Mouse (Mus musculus): ENCODE measurements around the gene Cacna2d4. TPM values are rescaled to one million over a fixed set of nuclear protein-coding genes. Genes with fewer than 3 reads are reported as not detected.

The Cacna2d4 gene
- polyA plus RNA-seq, 2 experiments = 0.01 TPM; not detected in 1

DNA sequence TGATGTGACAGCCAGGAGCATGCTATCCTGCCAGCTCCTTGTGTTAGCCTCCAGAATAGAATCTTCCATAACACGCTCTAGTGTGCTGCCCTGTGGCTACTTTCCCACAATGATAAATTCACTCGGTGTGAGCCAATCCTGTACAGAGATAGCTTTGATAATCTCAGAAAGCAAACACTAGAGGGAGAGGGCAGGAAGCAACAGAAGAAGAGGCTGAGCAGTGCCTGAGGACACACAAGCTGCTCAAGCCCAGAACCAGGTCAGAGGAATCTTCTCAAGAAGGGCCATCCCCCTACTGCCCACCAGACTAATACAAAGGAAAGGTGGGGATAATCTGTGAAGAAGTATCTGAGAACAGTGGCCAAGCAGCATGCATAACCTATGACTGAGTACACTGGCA, 131.1 kb downstream of the Cacna2d4 start:
- ATAC-seq (ENCODE audit: insufficient read depth) (no peak), DNase-seq (ENCODE audit: low read depth in 3 of 3, low spot score in 3 of 3) (no peak)
- Histone ChIP-seq H3K4me1 (replicated peaks; ENCODE audit: control insufficient read depth in 2 of 2, insufficient read depth in 2 of 2, low read length in 1 of 2) (peaks cover 2 to 9% of the 10 kb centered on the region in 2 experiments; a peak in 3 of 4 replicates), H3K4me3 (ENCODE audit: insufficient read depth in 1 of 2, low read depth in 2 of 2, low read length in 2 of 2) (no peak overlapping the region), H3K27me3 (ENCODE audit: control insufficient read depth, insufficient read depth, low read length) (no peaks in the 10 kb centered on the region), H3K9ac (replicated peaks) (no peak overlapping the region), H3K9me3 (ENCODE audit: control insufficient read depth, low read length) (no peaks in the 10 kb centered on the region), H3K36me3 (replicated peaks; ENCODE audit: control insufficient read depth, insufficient read depth, low read depth) (peaks cover 37% of the 10 kb centered on the region), H3K4me2 (ENCODE audit: low read depth) (no peak overlapping the region), H3K27ac (no peak overlapping the region)
- 49% methylated on average over 2 of the region's 2 CpGs for WGBS (ENCODE audit: insufficient replicate concordance)
- TF ChIP-seq EP300 (IDR thresholded peaks at IDR 0.05; ENCODE audit: low read depth) = no peak
- TF ChIP-seq CTCF (IDR thresholded peaks at IDR 0.05; ENCODE audit: low read depth) = no peak

DNA sequence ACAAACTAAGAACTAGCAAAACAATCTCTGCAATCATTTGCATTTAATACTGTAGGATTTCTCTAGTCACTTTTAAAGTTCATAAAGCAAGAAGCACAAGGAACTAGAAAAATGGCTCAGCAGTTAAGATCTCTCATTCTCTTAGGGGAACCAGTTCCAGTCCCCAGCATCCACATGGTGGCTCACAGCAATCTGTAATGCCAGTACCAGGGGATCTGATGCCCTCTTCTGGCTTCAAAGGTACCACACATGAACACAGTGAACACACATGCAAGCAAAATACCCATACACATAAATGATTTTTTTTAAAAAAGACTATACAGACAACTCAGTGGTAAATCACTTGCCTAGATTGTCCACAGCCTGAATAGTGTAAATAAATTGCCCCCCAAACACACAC, 135.3 kb downstream of the Cacna2d4 start:
- Histone ChIP-seq H3K4me3 (ENCODE audit: insufficient read depth in 1 of 2, low read depth in 2 of 2, low read length in 2 of 2) (no peak overlapping the region), H3K9ac (replicated peaks) (no peak overlapping the region), H3K36me3 (replicated peaks; ENCODE audit: control insufficient read depth, insufficient read depth, low read depth) (peaks cover 10% of the 10 kb centered on the region), H3K9me3 (ENCODE audit: control insufficient read depth, low read length) (no peaks in the 10 kb centered on the region), H3K27me3 (ENCODE audit: control insufficient read depth, insufficient read depth, low read length) (no peaks in the 10 kb centered on the region), H3K4me1 (replicated peaks; ENCODE audit: control insufficient read depth in 2 of 2, insufficient read depth in 2 of 2, low read length in 1 of 2) (peaks cover 14 to 25% of the 10 kb centered on the region in 2 experiments), H3K4me2 (ENCODE audit: low read depth) (no peak overlapping the region), H3K27ac (no peak overlapping the region)
- ATAC-seq (ENCODE audit: insufficient read depth) (no peak), DNase-seq (ENCODE audit: low read depth in 3 of 3, low spot score in 3 of 3) (no peak)
- peak; percentile 20; the same call in 1 of the 2 replicates for TF ChIP-seq CTCF (IDR thresholded peaks at IDR 0.05; ENCODE audit: low read depth)
- TF ChIP-seq EP300 (IDR thresholded peaks at IDR 0.05; ENCODE audit: low read depth) = no peak

DNA sequence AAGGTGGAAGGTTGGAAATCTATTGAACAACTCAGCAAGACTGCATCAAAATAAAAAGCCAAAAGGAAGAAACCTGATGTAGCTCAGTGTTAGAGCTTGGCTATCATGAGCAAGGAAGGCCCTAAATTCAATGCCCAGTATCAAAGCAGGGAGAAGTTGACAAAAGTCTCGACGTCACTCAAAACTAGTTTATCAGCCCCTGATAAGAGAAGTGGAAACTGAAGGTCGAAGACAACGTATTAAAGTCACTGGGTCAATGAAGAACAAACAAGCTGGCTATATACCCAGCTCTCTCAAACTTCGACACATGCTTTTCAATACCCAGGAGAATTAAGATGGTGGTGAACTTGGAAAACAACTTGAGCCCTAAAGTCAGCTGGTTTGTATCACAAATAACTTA, 135.9 kb downstream of the Cacna2d4 start:
- Histone ChIP-seq H3K9me3 (ENCODE audit: control insufficient read depth, low read length) (no peaks in the 10 kb centered on the region), H3K9ac (replicated peaks) (no peak overlapping the region), H3K4me1 (replicated peaks; ENCODE audit: control insufficient read depth in 2 of 2, insufficient read depth in 2 of 2, low read length in 1 of 2) (peaks cover 16 to 30% of the 10 kb centered on the region in 2 experiments), H3K4me2 (ENCODE audit: low read depth) (no peak overlapping the region), H3K36me3 (replicated peaks; ENCODE audit: control insufficient read depth, insufficient read depth, low read depth) (peaks cover 10% of the 10 kb centered on the region), H3K4me3 (ENCODE audit: insufficient read depth in 1 of 2, low read depth in 2 of 2, low read length in 2 of 2) (no peak overlapping the region), H3K27me3 (ENCODE audit: control insufficient read depth, insufficient read depth, low read length) (no peaks in the 10 kb centered on the region), H3K27ac (no peak overlapping the region)
- DNase-seq (ENCODE audit: low read depth in 3 of 3, low spot score in 3 of 3) = no peak
- 19% methylated on average over 5 of the region's 5 CpGs for WGBS (ENCODE audit: insufficient replicate concordance)
- no peak for ATAC-seq (ENCODE audit: insufficient read depth)
- no peak for TF ChIP-seq EP300 (IDR thresholded peaks at IDR 0.05; ENCODE audit: low read depth)
- no peak for TF ChIP-seq CTCF (IDR thresholded peaks at IDR 0.05; ENCODE audit: low read depth)

DNA sequence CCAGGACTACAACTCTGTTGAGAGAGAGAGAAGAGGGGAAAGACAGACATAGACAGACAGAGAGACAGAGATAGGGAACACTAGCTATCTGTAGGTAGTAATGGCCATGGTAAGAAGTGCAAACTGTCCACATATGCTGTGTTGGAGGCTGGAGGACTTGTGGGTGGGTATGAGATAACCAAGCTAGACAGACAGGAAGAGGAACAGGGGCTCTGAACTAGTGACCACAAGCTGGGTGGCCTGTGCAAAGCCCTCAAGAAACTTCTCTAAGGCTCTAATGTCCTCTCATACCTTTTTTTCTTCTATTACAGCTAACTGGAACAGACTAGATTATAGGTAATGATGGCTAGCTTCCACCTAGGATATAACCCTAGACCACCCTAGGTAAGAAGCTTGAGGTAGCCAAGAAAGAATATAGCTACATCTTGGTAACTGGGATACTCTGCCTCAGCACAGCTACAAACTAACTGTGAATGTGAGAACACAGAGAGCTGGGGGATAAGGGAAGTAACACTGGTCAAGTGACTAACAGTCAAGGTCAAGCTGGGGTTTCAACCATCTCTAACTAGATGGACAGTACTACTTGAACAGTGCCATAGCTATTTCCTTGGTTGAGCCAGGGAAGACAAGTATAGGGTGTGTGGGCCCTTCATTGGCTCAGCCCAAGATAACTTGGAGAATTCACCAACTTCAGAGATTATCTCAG, 136.8 kb downstream of the Cacna2d4 start:
- Histone ChIP-seq H3K4me3 (ENCODE audit: insufficient read depth in 1 of 2, low read depth in 2 of 2, low read length in 2 of 2) (no peak overlapping the region), H3K9ac (replicated peaks) (no peak overlapping the region), H3K27ac (no peak overlapping the region), H3K4me1 (replicated peaks; ENCODE audit: control insufficient read depth in 2 of 2, insufficient read depth in 2 of 2, low read length in 1 of 2) (peaks cover 23 to 38% of the 10 kb centered on the region in 2 experiments), H3K27me3 (ENCODE audit: control insufficient read depth, insufficient read depth, low read length) (no peaks in the 10 kb centered on the region), H3K9me3 (ENCODE audit: control insufficient read depth, low read length) (no peaks in the 10 kb centered on the region), H3K4me2 (ENCODE audit: low read depth) (no peak overlapping the region), H3K36me3 (replicated peaks; ENCODE audit: control insufficient read depth, insufficient read depth, low read depth) (peaks cover 6% of the 10 kb centered on the region)
- no peak for ATAC-seq (ENCODE audit: insufficient read depth)
- no peak for TF ChIP-seq CTCF (IDR thresholded peaks at IDR 0.05; ENCODE audit: low read depth)
- no peak for TF ChIP-seq EP300 (IDR thresholded peaks at IDR 0.05; ENCODE audit: low read depth)
- no peak for DNase-seq (ENCODE audit: low read depth in 3 of 3, low spot score in 3 of 3)

DNA sequence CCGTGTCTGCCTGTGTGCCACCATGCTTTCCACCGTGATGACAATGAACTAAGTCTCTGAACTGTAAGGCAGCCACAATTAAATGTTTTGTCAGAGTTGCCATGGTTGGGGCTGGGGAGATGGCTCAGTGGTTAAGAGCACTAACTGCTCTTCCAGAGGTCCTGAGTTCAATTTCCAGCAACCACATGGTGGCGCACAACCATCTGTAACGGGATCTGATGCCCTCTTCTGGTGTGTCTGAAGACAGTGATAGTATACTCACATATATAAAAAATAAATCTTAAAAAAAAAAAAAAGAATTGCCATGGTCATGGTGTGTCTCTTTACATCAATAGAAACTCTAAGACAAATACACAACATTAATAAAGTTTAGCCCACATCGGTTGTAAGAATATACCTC, 138.7 kb downstream of the Cacna2d4 start:
- WGBS (ENCODE audit: insufficient replicate concordance) = 38% methylated on average over 5 of the region's 5 CpGs
- no peaks in the 10 kb centered on the region for H3K27me3 ChIP-seq (ENCODE audit: control insufficient read depth, insufficient read depth, low read length)
- H3K27ac ChIP-seq = no peak overlapping the region
- no peak overlapping the region for H3K9ac ChIP-seq (replicated peaks)
- H3K4me1 ChIP-seq (replicated peaks; ENCODE audit: control insufficient read depth in 2 of 2, insufficient read depth in 2 of 2, low read length in 1 of 2) = peaks cover 23 to 43% of the 10 kb centered on the region in 2 experiments
- H3K36me3 ChIP-seq (replicated peaks; ENCODE audit: control insufficient read depth, insufficient read depth, low read depth) = no peaks in the 10 kb centered on the region; the same call in 1 of the 2 replicates
- no peaks in the 10 kb centered on the region for H3K9me3 ChIP-seq (ENCODE audit: control insufficient read depth, low read length)
- H3K4me2 ChIP-seq (ENCODE audit: low read depth) = no peak overlapping the region
- H3K4me3 ChIP-seq (ENCODE audit: insufficient read depth in 1 of 2, low read depth in 2 of 2, low read length in 2 of 2) = no peak overlapping the region
- ATAC-seq (ENCODE audit: insufficient read depth) = no peak
- DNase-seq (ENCODE audit: low read depth in 3 of 3, low spot score in 3 of 3) = no peak
- no peak for TF ChIP-seq EP300 (IDR thresholded peaks at IDR 0.05; ENCODE audit: low read depth)
- peak; percentile 50 for TF ChIP-seq CTCF (IDR thresholded peaks at IDR 0.05; ENCODE audit: low read depth)

Data from liver, embryonic 14.5 days (tissue).